Mouse (Mus musculus) left cerebral cortex, postnatal 4 days (tissue): Measurements from ENCODE around the gene Gm42906. TPM values are rescaled to one million over a fixed set of nuclear protein-coding genes. Genes with fewer than 3 reads are reported as not detected.

ENCODE experiments used
- DNase-seq: peaks from one replicate; pipeline ENCODE4 v3.0.0-alpha.2; 2022
- intact Hi-C: fragments of 180-260 bp; cut with DNase I; formaldehyde crosslinking; loops from one replicate; pipeline ENCODE4 v1.15.1; 2025
- total RNA-seq, 2 experiments: library from RNA; stranded (reverse); gene quantifications; 2 replicates each; pipeline ENCODE4 v1.2.3; 2021

Gene Gm42906
- total RNA-seq, 2 experiments from 2014 or later = not detected

DNA sequence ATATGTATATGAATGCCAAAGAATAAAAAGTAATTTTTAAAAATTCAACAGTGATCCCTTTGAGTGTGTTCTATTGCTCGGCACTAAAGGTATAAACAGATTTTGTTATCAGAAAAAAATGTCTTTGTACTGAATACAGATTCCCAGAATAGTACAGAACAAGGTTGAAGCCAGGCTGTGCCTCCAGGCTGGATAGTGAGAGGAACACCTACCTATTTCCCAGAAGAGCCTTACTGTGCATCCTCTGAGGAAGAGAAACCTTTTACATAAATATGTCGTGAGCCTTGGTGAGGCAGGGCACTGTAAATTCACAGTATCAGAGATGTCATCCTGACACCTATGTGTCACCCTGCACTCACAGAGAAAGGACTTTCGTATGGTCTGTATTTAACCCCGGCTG lies 31.8 kb downstream of the Gm42906 start:
- no peak for DNase-seq
- intact Hi-C loops = no loop called here

GRCm38 (mm10) chr5:151394690-151395089 lies 33.3 kb downstream of the Gm42906 start:
- intact Hi-C loops = no loop called here
- no peak for DNase-seq

GRCm38 (mm10) chr5:151393821-151394662 lies 33.9 kb downstream of the Gm42906 start:
- DNase-seq = peak; percentile 6
- intact Hi-C loops = no loop called here

- intact Hi-C loops = no loop called here
- DNase-seq = no peak
Observed at GRCm38 (mm10) chr5:151389827-151390226, 38.1 kb downstream of the Gm42906 start.

DNA sequence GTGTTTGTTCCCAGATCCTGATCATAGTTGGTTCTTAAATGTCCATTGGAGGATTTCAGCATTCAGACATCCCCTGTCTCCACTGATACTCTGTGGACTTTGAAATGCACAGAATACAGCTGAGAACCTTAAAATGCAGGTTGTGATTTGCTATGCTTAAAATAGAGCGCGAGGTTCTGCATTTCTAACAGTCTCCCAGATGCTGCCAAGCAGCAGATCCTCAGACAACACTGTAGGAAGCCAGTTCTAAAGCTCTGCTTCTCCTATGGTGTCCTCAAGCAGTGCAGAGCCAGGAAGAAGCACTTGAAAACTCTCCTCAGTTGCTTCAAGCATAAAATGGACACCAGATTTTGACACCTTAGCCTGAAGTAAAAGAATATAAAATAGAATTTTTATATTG lies 48.1 kb downstream of the Gm42906 start:
- no peak for DNase-seq
- intact Hi-C loops = loop anchor here (5.0 kb wide), 1 partner anchor 307 kb away; no protein-coding TSS in a partner anchor

DNA sequence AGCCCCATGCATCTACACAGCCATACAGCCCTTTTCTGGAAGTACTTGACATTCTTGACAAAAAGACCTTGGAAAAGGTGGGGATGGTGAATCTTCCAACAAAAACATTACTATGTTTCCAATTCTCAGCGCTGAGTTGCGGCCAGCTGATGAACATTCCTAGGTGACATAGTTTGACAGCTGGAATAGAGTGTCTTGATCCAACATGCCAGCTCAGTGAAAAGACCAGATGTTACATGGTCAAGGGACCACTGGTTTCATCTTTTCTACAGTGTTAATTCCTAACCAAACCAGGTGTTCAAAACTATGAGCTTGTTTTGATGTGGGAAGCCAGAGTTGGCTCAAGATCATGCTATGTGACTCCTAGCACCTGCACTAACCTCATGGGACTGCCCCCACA lies 48.8 kb downstream of the Gm42906 start:
- intact Hi-C loops = no loop called here
- no peak for DNase-seq

DNA sequence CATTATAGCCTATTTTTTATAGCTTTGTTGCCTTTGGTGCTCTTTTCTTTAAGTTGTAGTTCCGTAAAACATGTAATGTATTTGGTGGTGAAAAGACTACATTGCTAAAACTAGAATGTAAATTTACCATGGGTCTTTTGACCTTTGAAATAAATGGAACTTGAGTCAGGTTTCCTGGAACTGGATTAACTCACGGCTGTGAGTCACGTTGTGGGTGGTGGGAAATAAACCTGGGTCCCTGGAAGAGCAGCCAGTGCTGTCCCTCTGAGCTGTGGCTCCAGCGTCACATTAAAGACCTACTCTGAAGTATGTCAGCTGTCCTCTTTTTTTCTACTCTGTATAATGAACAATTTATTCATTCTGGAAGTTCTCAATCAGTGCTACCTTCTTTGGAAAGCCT lies 51.0 kb downstream of the Gm42906 start:
- no peak for DNase-seq
- intact Hi-C loops = no loop called here

GRCm38 (mm10) chr5:151374825-151375224 lies 53.1 kb downstream of the Gm42906 start:
- intact Hi-C loops = no loop called here
- DNase-seq = no peak

DNA sequence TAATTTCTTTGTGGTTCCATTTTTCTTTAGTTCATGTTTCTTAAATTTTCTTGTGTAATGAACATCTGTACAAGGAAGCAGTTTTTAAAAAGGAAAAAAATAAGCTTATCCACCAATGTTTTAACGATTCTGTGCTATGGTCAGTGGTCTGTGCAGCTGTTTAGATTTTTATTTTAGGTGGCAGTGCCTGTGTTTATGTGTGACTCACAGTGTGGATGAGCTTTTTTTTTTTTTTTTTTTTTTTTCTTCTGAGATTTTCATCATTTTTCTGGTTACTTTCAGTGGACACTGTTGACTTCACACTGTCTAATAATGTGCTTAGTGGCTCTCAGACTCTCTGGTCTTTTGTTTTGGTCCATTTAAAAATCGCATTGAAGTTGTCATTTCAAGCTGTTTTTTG lies 56.8 kb downstream of the Gm42906 start:
- DNase-seq = no peak
- intact Hi-C loops = no loop called here

GRCm38 (mm10) chr5:151369306-151369721 lies 58.6 kb downstream of the Gm42906 start:
- intact Hi-C loops = loop anchor here (2.0 to 10.0 kb wide), 3 partner anchors 135 to 695 kb away; partner anchors contain the start of gene Stard13
- no peak for DNase-seq

DNA sequence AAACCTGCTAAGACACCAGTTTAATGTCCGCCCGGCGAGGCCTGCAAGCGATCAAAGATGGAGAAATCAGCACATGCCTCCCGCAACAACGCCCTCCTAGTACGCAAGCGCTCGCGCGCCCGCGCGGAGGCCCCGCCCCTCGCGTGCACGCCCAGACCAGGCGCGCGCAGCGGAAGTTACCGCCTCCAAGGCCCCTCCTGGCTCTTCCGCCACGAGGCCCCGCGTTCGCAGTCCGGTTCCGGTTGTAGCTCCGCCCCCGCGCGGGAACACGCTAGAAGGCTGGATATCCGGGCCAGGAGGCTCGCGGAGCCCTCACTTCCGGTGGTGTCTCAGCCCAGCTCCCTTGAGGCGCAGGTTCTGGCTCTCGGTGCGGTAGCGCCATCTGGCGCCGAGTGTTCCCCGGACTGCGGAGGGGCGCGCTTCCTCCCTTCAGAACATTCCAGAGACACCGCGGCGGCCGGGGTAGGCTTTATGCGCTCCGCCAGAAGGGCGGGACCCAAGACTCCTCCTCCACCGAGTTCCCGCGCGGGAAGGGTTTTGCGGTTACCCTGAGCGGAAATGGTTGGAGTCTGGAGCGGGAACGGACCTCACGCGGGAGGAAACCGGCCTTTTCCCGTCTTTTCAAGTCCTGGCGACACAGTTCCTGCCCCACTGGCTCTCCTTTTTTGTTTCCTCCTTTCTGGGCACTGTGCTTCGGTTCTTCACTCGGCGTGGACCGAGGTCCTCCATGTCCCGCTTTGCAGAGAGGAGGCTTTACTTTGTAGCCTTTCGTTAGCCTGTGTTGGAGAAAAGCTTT lies 59.4 kb downstream of the Gm42906 start:
- intact Hi-C loops = loop anchor here (2.0 to 10.0 kb wide), 3 partner anchors 134 to 694 kb away; partner anchors contain the start of gene Stard13
- DNase-seq = peak; percentile 100

- DNase-seq = peak; percentile 52
- intact Hi-C loops = loop anchor here (2.0 to 10.0 kb wide), 3 partner anchors 133 to 693 kb away; partner anchors contain the start of gene Stard13
Observed at GRCm38 (mm10) chr5:151367881-151368394, 60.0 kb downstream of the Gm42906 start.

DNA sequence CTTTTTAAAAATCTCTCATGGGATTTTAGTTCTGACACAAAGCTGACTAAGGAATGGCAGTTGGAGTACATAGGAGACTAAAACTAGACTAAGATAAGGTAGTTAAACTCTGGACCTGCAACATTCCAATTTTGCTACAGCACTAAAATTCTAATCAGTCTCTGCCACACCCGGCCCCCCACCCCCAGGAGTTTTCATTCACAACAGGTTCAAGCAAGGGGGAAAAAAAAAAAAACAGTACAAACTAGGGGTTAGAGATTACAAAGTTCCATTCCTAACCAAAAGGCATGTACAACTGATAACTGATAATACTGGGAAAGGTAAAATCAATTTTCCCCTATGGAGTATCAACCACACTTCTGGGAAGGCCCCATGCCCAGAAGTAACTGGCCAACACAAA lies 60.6 kb downstream of the Gm42906 start:
- intact Hi-C loops = loop anchor here (5.0 to 10.0 kb wide), 2 partner anchors 133 to 320 kb away; partner anchors contain the start of gene Stard13
- no peak for DNase-seq

- intact Hi-C loops = loop anchor here (10.0 kb wide), 1 partner anchor 129 kb away; the partner anchor contains the start of gene Stard13
- no peak for DNase-seq
Observed at GRCm38 (mm10) chr5:151363343-151364000, 64.5 kb downstream of the Gm42906 start.

DNA sequence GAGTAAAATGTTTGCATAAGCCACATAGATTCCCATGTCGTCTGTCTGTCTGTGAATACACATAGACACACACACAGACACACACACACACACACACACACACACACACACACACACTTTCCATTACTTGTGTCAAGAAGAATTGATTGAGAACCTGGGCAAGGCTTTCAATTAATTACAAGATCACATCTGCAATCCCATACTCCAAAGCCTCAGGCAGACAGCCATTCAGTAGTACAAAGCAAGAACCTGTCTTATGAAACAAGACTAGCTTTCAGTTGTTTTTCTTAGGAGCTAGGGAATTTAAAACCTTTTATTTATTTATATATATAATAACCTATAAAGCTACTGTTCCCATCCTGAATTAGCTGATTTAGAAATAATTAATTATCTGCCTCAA lies 78.3 kb downstream of the Gm42906 start:
- intact Hi-C loops = no loop called here
- no peak for DNase-seq

DNA sequence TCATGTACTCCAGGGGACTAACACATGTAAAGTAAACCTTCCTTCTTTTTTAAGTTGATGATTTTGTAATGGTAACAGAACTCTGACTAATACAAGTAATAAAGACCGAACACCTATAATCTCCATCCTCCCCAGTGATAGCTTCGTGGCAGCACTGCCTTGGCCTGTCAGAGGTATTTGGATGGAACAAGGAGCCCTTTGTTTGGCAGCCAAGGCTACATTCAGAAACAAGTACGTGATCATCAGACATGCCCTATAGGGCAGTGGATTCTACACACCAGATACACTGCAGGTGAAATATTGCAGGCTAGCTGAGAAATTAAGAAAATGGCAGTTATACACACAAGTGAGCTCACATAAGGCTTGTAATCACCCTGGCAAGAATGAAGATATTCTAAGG lies 79.5 kb downstream of the Gm42906 start:
- intact Hi-C loops = no loop called here
- DNase-seq = no peak

- no peak for DNase-seq
- intact Hi-C loops = no loop called here
Observed at GRCm38 (mm10) chr5:151346626-151347025, 81.3 kb downstream of the Gm42906 start.

- intact Hi-C loops = no loop called here
- DNase-seq = no peak
Observed at GRCm38 (mm10) chr5:151344737-151345136, 83.2 kb downstream of the Gm42906 start.

GRCm38 (mm10) chr5:151333686-151334085 lies 94.3 kb downstream of the Gm42906 start:
- no peak for DNase-seq
- intact Hi-C loops = no loop called here

DNA sequence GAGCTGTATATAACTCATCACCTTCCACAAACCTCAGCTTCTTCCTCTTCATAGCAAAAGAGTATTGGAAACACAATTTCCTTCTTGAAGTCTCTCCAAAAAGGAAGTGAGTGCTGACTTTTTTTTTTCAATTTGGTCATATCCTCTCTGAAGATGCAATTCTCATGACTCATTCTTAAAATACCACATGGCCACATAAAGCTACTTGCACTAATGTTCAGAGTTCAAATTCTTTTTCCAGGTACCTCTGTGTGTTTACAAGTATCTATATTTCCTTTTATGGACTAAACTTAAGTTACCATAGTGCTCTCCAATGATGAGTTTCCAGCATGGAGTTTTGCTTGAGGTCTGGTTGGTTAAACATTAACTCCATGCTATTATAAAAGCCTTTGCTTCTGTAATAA lies 94.8 kb downstream of the Gm42906 start:
- intact Hi-C loops = no loop called here
- no peak for DNase-seq
